Mouse (Mus musculus): Measurements from ENCODE around the gene Ckap2. TPM values are rescaled to one million over a fixed set of nuclear protein-coding genes. Genes with fewer than 3 reads are reported as not detected.
A peak's percentile ranks its signal among the peaks of the same experiment; 100 is the strongest.

Ckap2 gene
- polyA plus RNA-seq, 1 experiment = 7.6 TPM

GRCm38 (mm10) chr8:22166080-22166603 is 19.5 kb downstream of the Ckap2 start, which contains the start of gene Nek3:
Nek3 (minus strand) TSS chr8:22166435.
- no peaks in the 10 kb centered on the region for H3K36me3 ChIP-seq (ENCODE audit: control insufficient read depth, insufficient read depth)
- TF ChIP-seq POLR2AphosphoS2 (IDR thresholded peaks at IDR 0.05; ENCODE audit: insufficient read length, low read depth) (peak; percentile 76), MYOD1 (IDR thresholded peaks at IDR 0.05; ENCODE audit: control insufficient read depth in 1 of 3, insufficient read length in 2 of 3, low read depth in 2 of 3) (peak in 1 of 3 experiments; percentile 13), POLR2A (IDR thresholded peaks at IDR 0.05; ENCODE audit: insufficient read length, low read depth) (peak; percentile 69), E2F4 (IDR thresholded peaks at IDR 0.05; ENCODE audit: insufficient read depth) (no peak)
- H3K27me3 ChIP-seq (ENCODE audit: control insufficient read depth, insufficient read depth, insufficient read length) = no peaks in the 10 kb centered on the region
- H3ac ChIP-seq (ENCODE audit: control insufficient read depth, insufficient read length) = no peak within 1 kb of the TSS
- H3K4me2 ChIP-seq (ENCODE audit: low read depth) = peak within 1 kb of the TSS; percentile 81
- H3K79me2 ChIP-seq (ENCODE audit: control insufficient read depth, insufficient read depth) = no peaks in the 10 kb centered on the region
- H3K4me3 ChIP-seq = peak within 1 kb of the TSS; percentile 28

DNA sequence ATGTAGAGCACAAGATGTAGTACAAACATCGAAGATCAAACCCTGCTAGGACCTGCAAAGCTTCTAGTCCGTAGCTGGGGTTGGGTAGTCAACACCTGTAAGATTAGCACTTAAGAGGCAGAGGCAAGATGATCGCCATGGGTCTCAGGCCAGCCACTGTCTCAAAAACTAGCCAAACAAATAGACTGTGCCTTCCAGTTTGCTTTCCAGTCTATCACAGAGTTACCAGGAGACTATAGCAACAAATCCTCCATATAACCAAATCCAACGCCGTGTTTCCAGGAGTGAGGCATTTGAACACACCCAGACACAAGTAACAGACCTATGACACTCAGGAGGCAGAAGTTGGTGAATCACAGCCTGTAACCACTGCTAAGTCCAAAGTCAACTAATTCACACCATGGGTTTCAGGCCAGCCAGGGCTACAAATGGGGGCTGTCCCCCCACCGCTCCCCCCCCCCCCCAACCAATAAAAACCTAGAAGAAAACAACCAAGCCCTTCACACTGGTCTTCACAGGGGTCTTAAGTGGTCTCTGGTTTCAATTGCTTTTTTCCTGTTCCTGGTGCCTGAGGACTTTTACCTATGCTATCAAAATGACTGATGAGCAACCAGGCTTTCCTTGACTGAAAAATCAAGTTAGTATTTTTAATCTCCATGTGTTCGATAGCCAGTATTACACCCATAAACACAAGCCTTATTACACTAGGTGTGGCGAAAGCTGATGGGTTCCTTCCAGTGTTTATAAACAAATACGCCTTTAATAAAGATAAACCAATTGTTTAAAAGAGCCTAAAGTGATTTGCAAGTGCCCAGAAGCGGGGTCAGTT is 20.2 kb downstream of the Ckap2 start:
- Histone ChIP-seq H3K36me3 (ENCODE audit: control insufficient read depth, insufficient read depth) (no peaks in the 10 kb centered on the region), H3K4me2 (ENCODE audit: low read depth) (peak overlapping the region; percentile 81), H3K4me3 (peak overlapping the region; percentile 28), H3K79me2 (ENCODE audit: control insufficient read depth, insufficient read depth) (no peaks in the 10 kb centered on the region), H3ac (ENCODE audit: control insufficient read depth, insufficient read length) (no peak overlapping the region), H3K27me3 (ENCODE audit: control insufficient read depth, insufficient read depth, insufficient read length) (no peaks in the 10 kb centered on the region)
- TF ChIP-seq USF1 (IDR thresholded peaks at IDR 0.05; ENCODE audit: low read depth) = no peak
- TF ChIP-seq POLR2AphosphoS2 (IDR thresholded peaks at IDR 0.05; ENCODE audit: insufficient read length, low read depth) = no peak
- TF ChIP-seq MYOD1 (IDR thresholded peaks at IDR 0.05; ENCODE audit: control insufficient read depth in 1 of 3, insufficient read length in 2 of 3, low read depth in 2 of 3) = no peak

DNA sequence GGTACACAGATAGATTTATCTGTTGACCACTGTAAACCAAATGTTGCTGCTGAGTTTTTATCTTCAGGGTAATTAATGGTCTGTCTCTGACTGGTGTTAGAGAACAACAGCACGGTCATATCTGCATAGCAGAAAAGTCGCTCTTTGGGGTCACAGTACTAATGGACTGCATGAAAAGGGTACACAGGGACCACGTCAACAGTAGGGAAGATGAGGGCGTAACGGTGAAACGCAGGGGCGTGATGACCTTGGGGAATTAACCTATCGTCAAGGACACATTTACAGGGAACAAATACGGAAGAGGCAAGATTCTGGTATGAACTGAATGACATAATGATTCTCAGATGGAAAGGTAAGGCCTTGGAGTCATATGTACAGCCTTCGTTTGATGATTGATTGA is 21.2 kb downstream of the Ckap2 start:
- Histone ChIP-seq H3K4me3 (no peak overlapping the region), H3K27me3 (ENCODE audit: control insufficient read depth, insufficient read depth, insufficient read length) (no peaks in the 10 kb centered on the region), H3K36me3 (ENCODE audit: control insufficient read depth, insufficient read depth) (no peaks in the 10 kb centered on the region), H3ac (ENCODE audit: control insufficient read depth, insufficient read length) (no peak overlapping the region), H3K79me2 (ENCODE audit: control insufficient read depth, insufficient read depth) (no peaks in the 10 kb centered on the region), H3K4me2 (ENCODE audit: low read depth) (no peak overlapping the region)
- TF ChIP-seq USF1 (IDR thresholded peaks at IDR 0.05; ENCODE audit: low read depth) (no peak), MYOD1 (IDR thresholded peaks at IDR 0.05; ENCODE audit: control insufficient read depth in 1 of 3, insufficient read length in 2 of 3, low read depth in 2 of 3) (no peak), E2F4 (IDR thresholded peaks at IDR 0.05; ENCODE audit: insufficient read depth) (no peak), MAX (IDR thresholded peaks at IDR 0.05; ENCODE audit: low read depth) (no peak), REST (IDR thresholded peaks at IDR 0.05; ENCODE audit: insufficient read depth, insufficient read length) (no peak), SRF (IDR thresholded peaks at IDR 0.05; ENCODE audit: control insufficient read depth, insufficient read length, low read depth) (no peak), POLR2AphosphoS2 (IDR thresholded peaks at IDR 0.05; ENCODE audit: insufficient read length, low read depth) (no peak), POLR2A (IDR thresholded peaks at IDR 0.05; ENCODE audit: insufficient read length, low read depth) (no peak), TCF3 (IDR thresholded peaks at IDR 0.05; ENCODE audit: insufficient read length, low read depth) (no peak), MYOG (IDR thresholded peaks at IDR 0.05; ENCODE audit: control insufficient read depth in 1 of 3, insufficient read depth in 1 of 3, insufficient read length in 2 of 3, low read depth in 2 of 3) (no peak), CEBPB (IDR thresholded peaks at IDR 0.05; ENCODE audit: insufficient read depth, poor library complexity, severe bottlenecking) (no peak), TCF12 (IDR thresholded peaks at IDR 0.05; ENCODE audit: insufficient read depth, poor library complexity, severe bottlenecking) (no peak)

DNA sequence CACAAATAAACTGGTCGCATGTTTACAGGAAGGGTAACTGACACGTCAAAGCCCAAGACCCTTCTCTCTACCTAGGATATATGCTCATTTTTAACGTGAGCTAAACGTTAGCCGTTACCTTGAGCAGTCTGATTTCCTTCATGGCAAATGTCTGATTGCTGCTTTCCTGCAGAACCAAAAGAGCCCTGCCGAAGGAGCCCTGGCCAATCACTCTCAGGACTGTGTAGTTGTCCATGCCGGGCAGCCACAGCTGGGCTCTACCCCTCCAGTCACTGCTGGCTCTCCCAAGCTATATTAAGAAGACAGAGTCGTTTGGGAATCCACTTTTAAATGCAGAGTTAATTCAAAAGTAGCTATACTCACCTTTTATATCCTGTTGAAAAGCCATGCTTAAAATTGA is 23.4 kb downstream of the Ckap2 start:
- H3K27me3 ChIP-seq (ENCODE audit: control insufficient read depth, insufficient read depth, insufficient read length) = no peaks in the 10 kb centered on the region
- no peaks in the 10 kb centered on the region for H3K79me2 ChIP-seq (ENCODE audit: control insufficient read depth, insufficient read depth)
- H3ac ChIP-seq (ENCODE audit: control insufficient read depth, insufficient read length) = no peak overlapping the region
- TF ChIP-seq TCF3 (IDR thresholded peaks at IDR 0.05; ENCODE audit: insufficient read length, low read depth) (no peak), SRF (IDR thresholded peaks at IDR 0.05; ENCODE audit: control insufficient read depth, insufficient read length, low read depth) (no peak), TCF12 (IDR thresholded peaks at IDR 0.05; ENCODE audit: insufficient read depth, poor library complexity, severe bottlenecking) (no peak), MYOG (IDR thresholded peaks at IDR 0.05; ENCODE audit: control insufficient read depth in 1 of 3, insufficient read depth in 1 of 3, insufficient read length in 2 of 3, low read depth in 2 of 3) (no peak), POLR2A (IDR thresholded peaks at IDR 0.05; ENCODE audit: insufficient read length, low read depth) (no peak), E2F4 (IDR thresholded peaks at IDR 0.05; ENCODE audit: insufficient read depth) (no peak)
- H3K4me3 ChIP-seq = no peak overlapping the region
- no peaks in the 10 kb centered on the region for H3K36me3 ChIP-seq (ENCODE audit: control insufficient read depth, insufficient read depth)
- no peak overlapping the region for H3K4me2 ChIP-seq (ENCODE audit: low read depth)

GRCm38 (mm10) chr8:22150345-22150663 is 35.3 kb downstream of the Ckap2 start:
- no peak for TF ChIP-seq USF1 (IDR thresholded peaks at IDR 0.05; ENCODE audit: low read depth)
- TF ChIP-seq TCF12 (IDR thresholded peaks at IDR 0.05; ENCODE audit: insufficient read depth, poor library complexity, severe bottlenecking) = no peak
- no peak for TF ChIP-seq CEBPB (IDR thresholded peaks at IDR 0.05; ENCODE audit: insufficient read depth, poor library complexity, severe bottlenecking)
- TF ChIP-seq REST (IDR thresholded peaks at IDR 0.05; ENCODE audit: insufficient read depth, insufficient read length) = no peak
- no peak for TF ChIP-seq TCF3 (IDR thresholded peaks at IDR 0.05; ENCODE audit: insufficient read length, low read depth)
- TF ChIP-seq POLR2AphosphoS2 (IDR thresholded peaks at IDR 0.05; ENCODE audit: insufficient read length, low read depth) = no peak
- no peak for TF ChIP-seq MAX (IDR thresholded peaks at IDR 0.05; ENCODE audit: low read depth)
- TF ChIP-seq POLR2A (IDR thresholded peaks at IDR 0.05; ENCODE audit: insufficient read length, low read depth) = no peak
- TF ChIP-seq SRF (IDR thresholded peaks at IDR 0.05; ENCODE audit: control insufficient read depth, insufficient read length, low read depth) = no peak
- TF ChIP-seq MYOD1 (IDR thresholded peaks at IDR 0.05; ENCODE audit: control insufficient read depth in 1 of 3, insufficient read length in 2 of 3, low read depth in 2 of 3) = no peak
- no peak for TF ChIP-seq MYOG (IDR thresholded peaks at IDR 0.05; ENCODE audit: control insufficient read depth in 1 of 3, insufficient read depth in 1 of 3, insufficient read length in 2 of 3, low read depth in 2 of 3)
- no peak overlapping the region for H3ac ChIP-seq (ENCODE audit: control insufficient read depth, insufficient read length)
- H3K79me2 ChIP-seq (ENCODE audit: control insufficient read depth, insufficient read depth) = no peaks in the 10 kb centered on the region
- H3K36me3 ChIP-seq (ENCODE audit: control insufficient read depth, insufficient read depth) = no peaks in the 10 kb centered on the region
- H3K27me3 ChIP-seq (ENCODE audit: control insufficient read depth, insufficient read depth, insufficient read length) = no peaks in the 10 kb centered on the region
- H3K4me3 ChIP-seq = no peak overlapping the region
- no peak overlapping the region for H3K4me2 ChIP-seq (ENCODE audit: low read depth)
